Mouse (Mus musculus): ENCODE measurements around the gene Eml4. TPM values are rescaled to one million over a fixed set of nuclear protein-coding genes. Genes with fewer than 3 reads are reported as not detected.

Gene Eml4
- total RNA-seq, 2 experiments from 2014 or later: 23.3 to 26.1 TPM

- no peak for DNase-seq (ENCODE audit: low spot score in 2 of 2)
- Histone ChIP-seq H3K4me3 (peak overlapping the region; percentile 69), H3K27ac (peak overlapping the region; percentile 91; the same call in 1 of the 2 replicates)
- no peak for TF ChIP-seq CTCF (conservative IDR thresholded peaks at IDR 0.05)
Observed at GRCm38 (mm10) chr17:83351601-83352413, 1.1 kb downstream of the Eml4 start.

- Histone ChIP-seq H3K4me3 (peak overlapping the region; percentile 69), H3K27ac (no peak overlapping the region; the same call in 1 of the 2 replicates)
- TF ChIP-seq CTCF (conservative IDR thresholded peaks at IDR 0.05): no peak
- DNase-seq (ENCODE audit: low spot score in 2 of 2): no peak
Observed at GRCm38 (mm10) chr17:83352456-83352855, 1.7 kb downstream of the Eml4 start.

- Histone ChIP-seq H3K27ac (no peak overlapping the region), H3K4me3 (peak overlapping the region; percentile 69; the same call in 1 of the 2 replicates)
- no peak for DNase-seq (ENCODE audit: low spot score in 2 of 2)
- no peak for TF ChIP-seq CTCF (conservative IDR thresholded peaks at IDR 0.05)
Observed at GRCm38 (mm10) chr17:83353011-83353410, 2.3 kb downstream of the Eml4 start.

GRCm38 (mm10) chr17:83353460-83353859 is 2.7 kb downstream of the Eml4 start:
- Histone ChIP-seq H3K27ac (no peak overlapping the region), H3K4me3 (no peak overlapping the region)
- TF ChIP-seq CTCF (conservative IDR thresholded peaks at IDR 0.05): no peak
- no peak for DNase-seq (ENCODE audit: low spot score in 2 of 2)

GRCm38 (mm10) chr17:83355481-83355880 is 4.8 kb downstream of the Eml4 start:
- Histone ChIP-seq H3K27ac (no peak overlapping the region), H3K4me3 (no peak overlapping the region)
- no peak for DNase-seq (ENCODE audit: low spot score in 2 of 2)
- TF ChIP-seq CTCF (conservative IDR thresholded peaks at IDR 0.05): no peak

GRCm38 (mm10) chr17:83359934-83360333 is 9.2 kb downstream of the Eml4 start:
- no peak for TF ChIP-seq CTCF (conservative IDR thresholded peaks at IDR 0.05)
- Histone ChIP-seq H3K27ac (no peak overlapping the region), H3K4me3 (no peak overlapping the region)
- no peak for DNase-seq (ENCODE audit: low spot score in 2 of 2)

- TF ChIP-seq CTCF (conservative IDR thresholded peaks at IDR 0.05): no peak
- no peak for DNase-seq (ENCODE audit: low spot score in 2 of 2)
- Histone ChIP-seq H3K27ac (no peak overlapping the region), H3K4me3 (no peak overlapping the region)
Observed at GRCm38 (mm10) chr17:83360796-83361566, 10.2 kb downstream of the Eml4 start.

GRCm38 (mm10) chr17:83363081-83363480 is 12.3 kb downstream of the Eml4 start:
- Histone ChIP-seq H3K27ac (no peak overlapping the region), H3K4me3 (no peak overlapping the region)
- DNase-seq (ENCODE audit: low spot score in 2 of 2): no peak
- no peak for TF ChIP-seq CTCF (conservative IDR thresholded peaks at IDR 0.05)

GRCm38 (mm10) chr17:83364296-83364695 is 13.6 kb downstream of the Eml4 start:
- Histone ChIP-seq H3K4me3 (no peak overlapping the region), H3K27ac (no peak overlapping the region)
- DNase-seq (ENCODE audit: low spot score in 2 of 2): no peak
- TF ChIP-seq CTCF (conservative IDR thresholded peaks at IDR 0.05): no peak

GRCm38 (mm10) chr17:83365130-83365529 is 14.4 kb downstream of the Eml4 start:
- no peak for TF ChIP-seq CTCF (conservative IDR thresholded peaks at IDR 0.05)
- no peak overlapping the region for H3K4me3 ChIP-seq
- no peak for DNase-seq (ENCODE audit: low spot score in 2 of 2)
- H3K27ac ChIP-seq: no peak overlapping the region

- peak overlapping the region; percentile 21; the same call in 1 of the 2 replicates for H3K27ac ChIP-seq
- no peak overlapping the region for H3K4me3 ChIP-seq
- no peak for TF ChIP-seq CTCF (conservative IDR thresholded peaks at IDR 0.05)
- no peak for DNase-seq (ENCODE audit: low spot score in 2 of 2)
Observed at GRCm38 (mm10) chr17:83365614-83366355, 15.1 kb downstream of the Eml4 start.

GRCm38 (mm10) chr17:83367387-83367786 is 16.7 kb downstream of the Eml4 start:
- no peak for DNase-seq (ENCODE audit: low spot score in 2 of 2)

GRCm38 (mm10) chr17:83374123-83374522 is 23.4 kb downstream of the Eml4 start:
- DNase-seq (ENCODE audit: low spot score in 2 of 2): no peak
- no peak overlapping the region for H3K27ac ChIP-seq
- no peak for TF ChIP-seq CTCF (conservative IDR thresholded peaks at IDR 0.05)
- H3K4me3 ChIP-seq: no peak overlapping the region

More at GRCm38 (mm10) chr17:83367387-83367786, 16.7 kb downstream of the Eml4 start:
- no peak overlapping the region for H3K27ac ChIP-seq
- H3K4me3 ChIP-seq: no peak overlapping the region
- TF ChIP-seq CTCF (conservative IDR thresholded peaks at IDR 0.05): no peak
